Mouse (Mus musculus): ENCODE data around the gene Sult4a1. TPM values are rescaled to one million over a fixed set of nuclear protein-coding genes. Genes with fewer than 3 reads are reported as not detected.

Gene Sult4a1
- polyA plus RNA-seq, 1 experiment from 2014 or later = 0.18 TPM

DNA sequence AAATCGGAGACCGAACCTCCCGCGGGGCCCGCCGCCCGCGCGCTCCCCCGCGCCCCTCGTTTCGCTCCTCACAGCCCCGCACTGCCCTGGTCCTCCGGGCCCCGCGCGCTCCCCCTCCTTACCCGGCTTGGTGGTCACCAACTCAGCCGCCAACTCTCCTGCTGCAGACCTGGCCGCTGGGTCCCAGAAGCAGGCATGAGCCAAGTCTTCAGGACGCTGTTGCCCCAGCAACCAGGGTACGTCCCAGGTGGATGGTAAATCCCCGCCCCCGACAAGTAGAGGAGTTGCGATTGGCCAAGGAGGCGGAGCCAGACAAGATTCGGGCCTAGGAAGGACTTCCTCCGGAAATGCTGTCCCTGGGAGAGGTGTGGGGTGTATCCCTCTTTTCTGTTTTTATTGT is 40.4 kb downstream of the Sult4a1 start, which contains the start of gene Efcab6:
Gene Efcab6, minus strand, starts transcription at position 240 of the 400 bp plus-strand sequence.
- WGBS (ENCODE audit: insufficient replicate concordance) = 8% methylated on average over 29 of the region's 29 CpGs
- no peaks in the 10 kb centered on the region for H3K4me1 ChIP-seq
- no peak within 1 kb of the TSS for H3K9ac ChIP-seq
- ATAC-seq = no peak
- no peak within 1 kb of the TSS for H3K4me3 ChIP-seq
- peak within 1 kb of the TSS; percentile 27; the same call in 1 of the 2 replicates for H3K4me2 ChIP-seq
- H3K36me3 ChIP-seq = no peaks in the 10 kb centered on the region
- H3K27ac ChIP-seq = no peak within 1 kb of the TSS
- peaks cover 50% of the 10 kb centered on the region for H3K27me3 ChIP-seq (replicated peaks)
- H3K9me3 ChIP-seq (replicated peaks) = 0 out of 2 replicates have a peak, but pooled peaks cover 4% of the 10 kb centered on the region

DNA sequence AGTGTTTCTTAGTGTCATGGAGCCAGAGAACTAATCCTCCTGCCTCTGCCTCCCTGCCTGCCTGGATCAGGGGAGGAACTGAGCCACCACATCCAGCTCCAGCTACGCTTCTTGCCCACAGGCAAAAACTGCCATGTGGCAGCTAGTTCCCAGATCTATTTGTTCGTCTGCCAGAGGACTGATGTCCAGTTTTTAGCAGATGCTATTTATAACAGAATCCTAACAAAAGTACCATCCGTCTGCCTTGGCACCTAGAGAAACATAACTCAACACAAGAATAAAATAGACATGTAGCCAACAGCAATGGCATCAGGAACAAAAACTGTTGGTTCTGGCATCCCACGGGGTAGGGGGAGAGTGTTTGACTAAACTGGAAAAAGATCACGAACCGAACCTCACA is 46.7 kb downstream of the Sult4a1 start:
- ATAC-seq = no peak
- WGBS (ENCODE audit: insufficient replicate concordance) = 57% methylated on average over 6 of the region's 6 CpGs
- Histone ChIP-seq H3K4me2 (no peak overlapping the region), H3K27ac (no peak overlapping the region), H3K27me3 (replicated peaks) (peaks cover 6% of the 10 kb centered on the region; the same call in 1 of the 2 replicates), H3K4me1 (no peaks in the 10 kb centered on the region), H3K9ac (no peak overlapping the region), H3K36me3 (no peaks in the 10 kb centered on the region), H3K4me3 (no peak overlapping the region), H3K9me3 (replicated peaks) (no peaks in the 10 kb centered on the region)

DNA sequence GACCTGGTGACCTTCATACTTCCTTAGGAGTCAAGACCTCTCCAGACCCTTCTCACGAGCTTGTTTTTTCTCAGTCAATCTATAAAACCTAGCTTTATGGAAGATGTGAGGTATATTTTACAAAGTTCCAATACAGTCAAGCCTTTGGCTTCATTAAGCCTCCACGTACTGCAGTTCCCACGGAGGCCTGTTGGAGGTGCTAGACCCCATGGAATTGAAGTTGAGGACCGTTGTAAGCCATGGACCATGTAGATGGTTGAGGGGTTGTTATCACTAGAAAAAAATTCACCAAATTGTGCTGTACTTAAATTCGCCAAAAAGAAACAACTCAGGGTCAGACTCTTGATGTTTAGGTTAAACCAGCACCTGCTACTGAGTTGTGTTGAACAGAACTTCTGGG is 49.5 kb downstream of the Sult4a1 start:
- 45% methylated on average over 5 of the region's 5 CpGs for WGBS (ENCODE audit: insufficient replicate concordance)
- Histone ChIP-seq H3K4me1 (no peaks in the 10 kb centered on the region), H3K9me3 (replicated peaks) (no peaks in the 10 kb centered on the region), H3K27me3 (replicated peaks) (peaks cover 6% of the 10 kb centered on the region; the same call in 1 of the 2 replicates), H3K4me3 (no peak overlapping the region), H3K9ac (no peak overlapping the region), H3K4me2 (no peak overlapping the region), H3K36me3 (no peaks in the 10 kb centered on the region), H3K27ac (no peak overlapping the region)
- ATAC-seq = no peak

DNA sequence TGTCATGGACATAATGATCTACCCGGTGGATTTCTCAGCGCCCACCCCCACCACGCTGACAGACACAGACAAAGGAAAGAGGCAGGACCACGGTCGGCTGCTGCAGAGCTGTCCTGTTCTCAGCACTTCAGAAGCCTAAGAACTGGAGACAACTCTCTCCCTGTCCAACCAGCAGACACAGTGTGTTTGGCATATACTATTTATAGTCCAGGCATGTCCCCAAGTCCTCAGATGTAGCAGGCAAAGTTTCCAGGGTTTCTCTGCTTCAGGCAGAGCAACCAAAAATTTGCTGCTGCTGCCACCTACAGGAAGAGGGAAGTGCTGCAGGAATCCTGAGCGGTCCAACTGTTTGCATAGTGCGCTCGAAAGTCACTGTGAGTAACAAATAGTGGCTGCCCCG is 51.7 kb downstream of the Sult4a1 start:
- WGBS (ENCODE audit: insufficient replicate concordance) = 44% methylated on average over 9 of the region's 9 CpGs
- no peak overlapping the region for H3K4me3 ChIP-seq
- no peaks in the 10 kb centered on the region for H3K4me1 ChIP-seq
- no peak overlapping the region for H3K9ac ChIP-seq
- no peaks in the 10 kb centered on the region for H3K9me3 ChIP-seq (replicated peaks)
- H3K27me3 ChIP-seq (replicated peaks) = peaks cover 6% of the 10 kb centered on the region; the same call in 1 of the 2 replicates
- no peak overlapping the region for H3K4me2 ChIP-seq
- no peak for ATAC-seq
- H3K36me3 ChIP-seq = no peaks in the 10 kb centered on the region
- no peak overlapping the region for H3K27ac ChIP-seq

DNA sequence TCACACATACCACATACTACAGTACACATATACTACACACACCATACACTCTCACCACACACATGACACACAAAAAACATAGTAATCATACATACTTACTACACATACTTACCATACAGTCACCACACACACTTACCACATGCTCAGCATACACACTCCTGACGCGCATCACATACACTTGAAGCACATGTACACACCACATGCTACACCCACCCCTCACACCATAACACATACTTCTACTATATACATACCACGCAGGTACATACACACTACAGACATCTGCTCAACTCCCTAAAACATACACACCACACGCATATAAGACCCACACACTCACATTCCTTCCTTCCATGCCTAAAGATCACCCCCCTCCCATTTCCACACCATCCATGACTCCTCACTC is 52.3 kb downstream of the Sult4a1 start:
- Histone ChIP-seq H3K9me3 (replicated peaks) (no peaks in the 10 kb centered on the region), H3K4me2 (no peak overlapping the region), H3K9ac (no peak overlapping the region), H3K4me3 (no peak overlapping the region), H3K36me3 (no peaks in the 10 kb centered on the region), H3K27ac (no peak overlapping the region), H3K27me3 (replicated peaks) (peaks cover 6% of the 10 kb centered on the region; the same call in 1 of the 2 replicates), H3K4me1 (no peaks in the 10 kb centered on the region)
- WGBS (ENCODE audit: insufficient replicate concordance) = 77% methylated on average over 4 of the region's 4 CpGs
- ATAC-seq = no peak

DNA sequence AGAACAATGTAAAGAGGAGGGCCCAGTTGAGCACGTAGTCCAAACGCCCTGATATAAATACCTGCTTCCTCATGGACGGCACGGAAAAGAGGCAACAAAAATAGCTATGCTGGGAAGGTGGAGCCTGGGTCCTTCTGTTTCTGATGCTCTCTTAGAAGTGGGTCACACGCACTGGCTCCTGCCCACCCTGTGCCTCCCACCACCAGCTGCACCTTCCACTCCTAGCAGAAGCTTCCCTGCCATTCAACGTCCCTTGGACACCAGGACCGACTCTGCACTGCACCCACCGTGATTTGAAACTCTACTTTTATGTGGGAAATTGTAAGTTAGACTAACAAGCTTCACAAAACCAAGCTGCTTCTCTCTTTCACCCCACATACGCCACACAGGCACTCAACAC is 53.2 kb downstream of the Sult4a1 start:
- H3K27ac ChIP-seq = no peak overlapping the region
- no peak overlapping the region for H3K4me2 ChIP-seq
- H3K4me3 ChIP-seq = no peak overlapping the region
- no peak for ATAC-seq
- no peaks in the 10 kb centered on the region for H3K36me3 ChIP-seq
- H3K9me3 ChIP-seq (replicated peaks) = no peaks in the 10 kb centered on the region
- no peaks in the 10 kb centered on the region for H3K4me1 ChIP-seq
- H3K27me3 ChIP-seq (replicated peaks) = peaks cover 6% of the 10 kb centered on the region; the same call in 1 of the 2 replicates
- WGBS (ENCODE audit: insufficient replicate concordance) = 69% methylated on average over 9 of the region's 9 CpGs
- H3K9ac ChIP-seq = no peak overlapping the region

DNA sequence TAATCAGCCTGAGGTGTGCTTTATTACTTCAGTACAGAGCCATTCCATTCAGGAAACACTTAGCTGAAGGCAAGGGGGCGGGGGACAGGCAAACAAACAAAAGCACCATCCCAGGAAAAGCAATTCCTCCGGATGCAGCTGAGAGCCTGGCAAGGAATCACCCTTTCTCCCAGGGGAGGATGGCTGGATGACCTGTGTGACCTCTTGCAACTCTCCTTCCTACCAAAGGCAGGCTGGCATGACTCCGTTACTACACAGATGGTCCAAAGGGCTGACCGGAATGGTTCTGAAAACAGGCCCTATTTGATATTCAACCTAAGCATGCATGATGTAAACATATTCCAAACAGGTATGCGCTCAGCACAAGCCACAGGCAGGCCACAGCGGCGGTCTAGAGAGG is 56.0 kb downstream of the Sult4a1 start:
- ATAC-seq = no peak
- Histone ChIP-seq H3K27me3 (replicated peaks) (peaks cover 2% of the 10 kb centered on the region; the same call in 1 of the 2 replicates), H3K4me3 (no peak overlapping the region), H3K9me3 (replicated peaks) (peaks cover 2% of the 10 kb centered on the region; the same call in 1 of the 2 replicates), H3K4me2 (no peak overlapping the region), H3K27ac (no peak overlapping the region), H3K4me1 (no peaks in the 10 kb centered on the region), H3K9ac (no peak overlapping the region), H3K36me3 (no peaks in the 10 kb centered on the region)
- WGBS (ENCODE audit: insufficient replicate concordance) = 67% methylated on average over 7 of the region's 7 CpGs

DNA sequence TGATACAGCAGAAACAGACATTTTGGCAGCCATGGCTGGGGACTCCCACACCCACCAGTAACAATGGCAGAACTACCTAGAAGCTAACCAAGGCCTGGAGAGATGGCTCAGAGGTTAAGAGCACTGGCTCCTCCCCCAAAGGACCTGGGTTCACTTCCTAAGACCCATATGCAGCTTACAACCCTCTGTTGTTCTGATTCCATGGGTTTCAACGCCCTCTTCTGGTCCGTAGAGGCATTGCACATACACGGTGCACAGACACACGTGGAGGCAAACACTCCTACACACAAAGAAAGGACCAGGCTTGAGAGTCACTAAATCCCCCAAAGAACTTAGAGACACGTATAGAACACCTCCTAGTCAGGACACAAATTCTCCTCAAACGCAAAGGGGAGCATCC is 60.0 kb downstream of the Sult4a1 start:
- Histone ChIP-seq H3K4me3 (no peak overlapping the region), H3K27me3 (replicated peaks) (no peaks in the 10 kb centered on the region), H3K4me2 (no peak overlapping the region), H3K27ac (no peak overlapping the region), H3K9ac (no peak overlapping the region), H3K4me1 (no peaks in the 10 kb centered on the region), H3K36me3 (no peaks in the 10 kb centered on the region), H3K9me3 (replicated peaks) (peaks cover 4% of the 10 kb centered on the region; the same call in 1 of the 2 replicates)
- ATAC-seq = no peak
- 66% methylated on average over 6 of the region's 6 CpGs for WGBS (ENCODE audit: insufficient replicate concordance)

DNA sequence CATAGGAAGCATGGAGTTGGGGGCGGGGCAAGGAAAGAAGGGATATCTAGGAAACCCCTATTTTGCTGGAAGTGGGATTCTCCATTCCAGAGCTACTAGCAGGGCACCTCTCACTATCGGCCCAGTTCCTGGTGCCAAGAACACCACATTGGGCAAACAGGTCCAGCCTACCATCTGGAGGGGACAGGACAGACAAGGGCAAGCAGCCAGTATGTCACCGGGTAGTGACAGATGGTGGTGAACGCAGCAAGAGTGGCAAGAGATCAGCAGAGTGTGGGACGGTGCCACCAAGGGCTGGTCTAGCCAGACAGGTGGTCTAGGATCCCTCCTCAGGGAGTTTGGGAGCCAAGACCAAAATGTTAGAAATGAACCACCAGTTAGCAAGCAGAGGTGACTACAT is 68.5 kb downstream of the Sult4a1 start:
- H3K9me3 ChIP-seq (replicated peaks) = no peaks in the 10 kb centered on the region
- H3K4me2 ChIP-seq = no peak overlapping the region
- H3K4me3 ChIP-seq = no peak overlapping the region
- 67% methylated on average over 5 of the region's 5 CpGs for WGBS (ENCODE audit: insufficient replicate concordance)
- H3K9ac ChIP-seq = no peak overlapping the region
- no peak for ATAC-seq
- no peaks in the 10 kb centered on the region for H3K4me1 ChIP-seq
- no peaks in the 10 kb centered on the region for H3K27me3 ChIP-seq (replicated peaks)
- no peaks in the 10 kb centered on the region for H3K36me3 ChIP-seq
- no peak overlapping the region for H3K27ac ChIP-seq

Other genes starting within 250 kb of the Sult4a1 start
- gene Efcab6, start 40.4 kb downstream of the Sult4a1 start, polyA plus RNA-seq (2016; fragmentation: Nextera tagmentation; extraction: Ambion mirVana) = not detected in 2 replicates
- gene Pnpla5, start 17.4 kb upstream of the Sult4a1 start, polyA plus RNA-seq (2016; fragmentation: Nextera tagmentation; extraction: Ambion mirVana) = 0.07 TPM in 1 of 2 replicates, not detected in the other
- gene Pnpla3, start 62.1 kb upstream of the Sult4a1 start, polyA plus RNA-seq (2016; fragmentation: Nextera tagmentation; extraction: Ambion mirVana) = 1.4 and 1.5 TPM in 2 replicates
- 110 and 112 TPM in 2 replicates for gene Samm50, start 86.5 kb upstream of the Sult4a1 start, polyA plus RNA-seq (2016; fragmentation: Nextera tagmentation; extraction: Ambion mirVana)
- gene Parvb, start 126.3 kb upstream of the Sult4a1 start, polyA plus RNA-seq (2016; fragmentation: Nextera tagmentation; extraction: Ambion mirVana) = 7.5 and 10.0 TPM in 2 replicates
- gene Parvg, start 218.3 kb upstream of the Sult4a1 start, polyA plus RNA-seq (2016; fragmentation: Nextera tagmentation; extraction: Ambion mirVana) = 9.7 and 10.0 TPM in 2 replicates

All from liver, embryonic 12.5 days (tissue).